9 mouse cellular contexts compared by ENCODE assay signal in the genomic region with DNA sequence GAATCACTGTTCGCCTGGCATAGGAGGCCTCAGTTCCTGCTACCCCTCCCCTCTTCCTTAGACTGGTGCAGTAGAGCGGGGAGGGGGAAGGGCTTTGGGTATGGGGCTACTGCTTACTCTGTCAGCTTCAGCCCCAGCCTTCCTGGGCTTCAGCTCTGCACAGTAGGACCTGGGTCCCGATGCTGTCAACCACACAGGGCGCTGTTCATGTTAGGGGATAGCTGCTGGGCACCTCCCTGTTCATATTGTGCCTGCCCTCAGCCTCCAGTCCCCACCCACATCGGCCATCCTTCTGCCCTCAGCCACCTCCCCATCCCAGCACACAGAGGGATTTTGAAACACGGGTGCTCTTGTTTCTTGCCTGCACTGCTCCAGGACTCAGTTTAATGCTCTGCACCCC.
DNase-seq lines count a peak whose midpoint lies in the region; ATAC-seq and TF ChIP-seq lines count a peak whose summit lies in the region.
"Had no signal": no experiment of that assay in that cellular context is flagged by ENCODE, and none has a peak within 500 bp of the region (broad histone marks: within the 10 kb centered on the region; RNA-seq: fewer than 3 reads in every experiment).

No protein-coding gene starts in this region.

- no peak for TF ChIP-seq CTCF in hindbrain, postnatal 0 days (IDR thresholded peaks at IDR 0.05; ENCODE audit: low read depth)

- no peak; the same call in 1 of the 2 replicates for ATAC-seq in heart, embryonic 13.5 days (ENCODE audit: extremely low read depth, insufficient number of reproducible peaks, low FRiP score, low TSS enrichment)
- ATAC-seq in embryonic facial prominence, embryonic 11.5 days (replicated peaks; ENCODE audit: insufficient number of reproducible peaks, low FRiP score, low TSS enrichment, low read depth), result peak; percentile 65
- ATAC-seq in hindbrain, postnatal 0 days, result peak; percentile 46; the same call in 1 of the 2 replicates
- no peak for ATAC-seq in activated CD4-positive, CD25-positive, alpha-beta regulatory T cell, adult 4 months

- WGBS in heart, embryonic 13.5 days, result 24% methylated on average over 6 of the region's 6 CpGs
- 17% methylated on average over 5 of the region's 6 CpGs for WGBS in embryonic facial prominence, embryonic 11.5 days
- WGBS in hindbrain, postnatal 0 days, result 26% methylated on average over 6 of the region's 6 CpGs
- 28% methylated on average over 6 of the region's 6 CpGs for WGBS in midbrain, embryonic 10.5 days

- H3K9me3 ChIP-seq in heart, embryonic 13.5 days, result no peaks in the 10 kb centered on the region
- no peaks in the 10 kb centered on the region for H3K9me3 ChIP-seq in embryonic facial prominence, embryonic 11.5 days (replicated peaks; ENCODE audit: control insufficient read depth, low read length)
- no peaks in the 10 kb centered on the region for H3K9me3 ChIP-seq in hindbrain, postnatal 0 days (ENCODE audit: low read length)
- H3K9me3 ChIP-seq in midbrain, embryonic 10.5 days (replicated peaks), result no peaks in the 10 kb centered on the region

- H3K4me3 ChIP-seq in heart, embryonic 13.5 days, result no peak overlapping the region
- H3K4me3 ChIP-seq in embryonic facial prominence, embryonic 11.5 days (ENCODE audit: low read depth, low read length), result no peak overlapping the region
- no peak overlapping the region for H3K4me3 ChIP-seq in hindbrain, postnatal 0 days (ENCODE audit: low read length)
- H3K4me3 ChIP-seq in midbrain, embryonic 10.5 days, result no peak overlapping the region

- peak overlapping the region; percentile 82 for H3K27ac ChIP-seq in heart, embryonic 13.5 days (replicated peaks)
- no peak overlapping the region for H3K27ac ChIP-seq in embryonic facial prominence, embryonic 11.5 days (replicated peaks; ENCODE audit: low read depth, low read length)
- H3K27ac ChIP-seq in hindbrain, postnatal 0 days, result no peak overlapping the region; the same call in 1 of the 2 replicates
- peak overlapping the region; percentile 57; the same call in 1 of the 2 replicates for H3K27ac ChIP-seq in midbrain, embryonic 10.5 days (replicated peaks)

- no peak for DNase-seq in heart, adult 8-10 months (ENCODE audit: low spot score)
- peak; percentile 7 for DNase-seq in embryonic facial prominence, embryonic 11.5 days (ENCODE audit: low spot score)
- DNase-seq in hindbrain, postnatal 0 days (ENCODE audit: low spot score), result no peak
- DNase-seq in midbrain, embryonic 10.5 days (ENCODE audit: low spot score), result no peak
- DNase-seq in spleen, postnatal 10 days (ENCODE audit: low spot score in 2 of 2), result no peak
- DNase-seq in kidney, postnatal 14 days, result no peak

- H3K36me3 ChIP-seq in heart, embryonic 13.5 days, result no peaks in the 10 kb centered on the region
- H3K36me3 ChIP-seq in embryonic facial prominence, embryonic 11.5 days (replicated peaks; ENCODE audit: control insufficient read depth, insufficient read depth, low read depth, low read length), result no peaks in the 10 kb centered on the region
- H3K36me3 ChIP-seq in hindbrain, postnatal 0 days (ENCODE audit: insufficient read depth, low read length), result no peaks in the 10 kb centered on the region
- H3K36me3 ChIP-seq in midbrain, embryonic 10.5 days, result no peaks in the 10 kb centered on the region

- peak overlapping the region; percentile 22 for H3K4me2 ChIP-seq in heart, embryonic 13.5 days
- H3K4me2 ChIP-seq in embryonic facial prominence, embryonic 11.5 days (ENCODE audit: low read depth, low read length), result no peak overlapping the region
- H3K4me2 ChIP-seq in hindbrain, postnatal 0 days (ENCODE audit: low read depth, low read length), result no peak overlapping the region; the same call in 1 of the 2 replicates

- peaks cover 29% of the 10 kb centered on the region for H3K4me1 ChIP-seq in heart, embryonic 13.5 days
- no peaks in the 10 kb centered on the region; the same call in 1 of the 2 replicates for H3K4me1 ChIP-seq in embryonic facial prominence, embryonic 11.5 days (ENCODE audit: control insufficient read depth, insufficient read depth, low read length)
- H3K4me1 ChIP-seq in hindbrain, postnatal 0 days (ENCODE audit: insufficient read depth, low read length), result 0 out of 2 replicates have a peak, but pooled peaks cover 13% of the 10 kb centered on the region
- H3K4me1 ChIP-seq in midbrain, embryonic 10.5 days, result peaks cover 23% of the 10 kb centered on the region

- H3K9ac ChIP-seq in heart, embryonic 13.5 days, result no peak overlapping the region
- no peak overlapping the region for H3K9ac ChIP-seq in embryonic facial prominence, embryonic 11.5 days (replicated peaks; ENCODE audit: low read length)
- no peak overlapping the region for H3K9ac ChIP-seq in hindbrain, postnatal 0 days (replicated peaks; ENCODE audit: low read length)

- H3K27me3 ChIP-seq in heart, embryonic 13.5 days (replicated peaks), result peaks cover 8% of the 10 kb centered on the region; the same call in 1 of the 2 replicates
- H3K27me3 ChIP-seq in embryonic facial prominence, embryonic 11.5 days (ENCODE audit: control insufficient read depth, insufficient read depth, low read length), result no peaks in the 10 kb centered on the region
- H3K27me3 ChIP-seq in hindbrain, postnatal 0 days (ENCODE audit: insufficient read depth, low read length), result no peaks in the 10 kb centered on the region
- peaks cover 10% of the 10 kb centered on the region; the same call in 1 of the 2 replicates for H3K27me3 ChIP-seq in midbrain, embryonic 10.5 days (ENCODE audit: low read depth, poor library complexity, severe bottlenecking)
- H3K27me3 ChIP-seq: CH12.LX had no signal

Comparison
In these comparisons a context has a peak if more than half of its experiments do, and no peak if none do; other contexts are left out.
1. ATAC-seq: peak in embryonic facial prominence, embryonic 11.5 days (single experiment) and hindbrain, postnatal 0 days (single experiment); none in heart, embryonic 13.5 days (single experiment) and activated CD4-positive, CD25-positive, alpha-beta regulatory T cell, adult 4 months (single experiment).
2. H3K27ac ChIP-seq: peak in heart, embryonic 13.5 days (single experiment) and midbrain, embryonic 10.5 days (single experiment); none in embryonic facial prominence, embryonic 11.5 days (single experiment) and hindbrain, postnatal 0 days (single experiment).